Comparison of ENCODE assay signal across 7 mouse cellular contexts in the genomic region with DNA sequence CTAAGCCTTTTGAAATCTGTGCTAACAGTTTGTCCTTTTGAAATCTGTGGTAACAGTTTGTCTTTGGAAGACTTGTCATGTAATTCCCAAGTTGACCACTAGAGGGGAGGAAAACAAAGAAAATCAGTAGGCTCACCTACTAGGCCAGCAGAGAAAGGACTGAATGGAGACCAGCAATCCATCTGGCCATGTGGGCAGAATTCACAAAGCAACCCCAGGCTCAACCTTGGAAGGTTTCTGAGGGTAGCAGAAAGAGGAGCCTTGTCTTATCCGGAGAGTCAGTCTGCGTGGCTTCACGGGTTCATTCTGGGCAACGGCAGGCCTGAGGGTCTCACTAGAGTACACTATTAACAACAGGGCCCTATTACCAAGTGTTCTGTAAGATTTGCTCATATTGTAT.
A peak's percentile ranks its signal among the peaks of the same experiment; 100 is the strongest.
DNase-seq lines count a peak whose midpoint lies in the region; ATAC-seq and TF ChIP-seq lines count a peak whose summit lies in the region.

No protein-coding gene starts in this region.

- H3K27me3 ChIP-seq in hindbrain, embryonic 14.5 days (ENCODE audit: control insufficient read depth, insufficient read depth, low read length), result no peaks in the 10 kb centered on the region
- no peaks in the 10 kb centered on the region for H3K27me3 ChIP-seq in midbrain, embryonic 10.5 days (ENCODE audit: low read depth, poor library complexity, severe bottlenecking)

- H3K27ac ChIP-seq in cortical plate, adult 2 months (ENCODE audit: insufficient read depth, low read length), result no peak overlapping the region
- no peak overlapping the region for H3K27ac ChIP-seq in hindbrain, embryonic 14.5 days
- no peak overlapping the region for H3K27ac ChIP-seq in midbrain, embryonic 10.5 days (replicated peaks)

- H3K9me3 ChIP-seq in hindbrain, embryonic 14.5 days (ENCODE audit: control insufficient read depth, low read length), result no peaks in the 10 kb centered on the region
- no peaks in the 10 kb centered on the region for H3K9me3 ChIP-seq in midbrain, embryonic 10.5 days (replicated peaks)

- peak; percentile 5 to 21 for DNase-seq in left cerebral cortex, adult 18-20 months (ENCODE audit: low spot score in 2 of 2)
- DNase-seq in left cerebral cortex, postnatal 36 days (ENCODE audit: low spot score in 2 of 2), result no peak
- DNase-seq in adipocyte (ENCODE audit: low spot score), result peak; percentile 70
- DNase-seq in hindbrain, embryonic 14.5 days (ENCODE audit: low spot score), result peak; percentile 88
- peak; percentile 22 for DNase-seq in midbrain, embryonic 10.5 days (ENCODE audit: low spot score)
- DNase-seq in ovary, postnatal 10 days (ENCODE audit: low spot score), result no peak

- no peak for TF ChIP-seq POLR2A in cortical plate, adult 2 months (IDR thresholded peaks at IDR 0.05; ENCODE audit: extremely low read depth, insufficient read depth, low read length)

- intact Hi-C loops in left cerebral cortex, postnatal 36 days (cut with DNase I), result no loop called here

- H3K9ac ChIP-seq in hindbrain, embryonic 14.5 days, result no peak overlapping the region

- no peaks in the 10 kb centered on the region for H3K36me3 ChIP-seq in hindbrain, embryonic 14.5 days (replicated peaks; ENCODE audit: control insufficient read depth, insufficient read depth)
- H3K36me3 ChIP-seq in midbrain, embryonic 10.5 days, result no peaks in the 10 kb centered on the region

- H3K4me3 ChIP-seq in cortical plate, adult 2 months (ENCODE audit: insufficient read depth, low read length), result no peak overlapping the region
- no peak overlapping the region for H3K4me3 ChIP-seq in hindbrain, embryonic 14.5 days (replicated peaks; ENCODE audit: low read length)
- H3K4me3 ChIP-seq in midbrain, embryonic 10.5 days, result no peak overlapping the region

- peak; percentile 54 for TF ChIP-seq CTCF in cortical plate, adult 2 months (IDR thresholded peaks at IDR 0.05; ENCODE audit: extremely low read depth, insufficient read depth, low read length)

- H3K4me2 ChIP-seq in hindbrain, embryonic 14.5 days (replicated peaks), result no peak overlapping the region

- ATAC-seq in hindbrain, embryonic 14.5 days (ENCODE audit: low FRiP score), result peak; percentile 60; the same call in 1 of the 2 replicates

- 82% methylated on average over 4 of the region's 4 CpGs for WGBS in hindbrain, embryonic 14.5 days
- WGBS in midbrain, embryonic 10.5 days, result 84% methylated on average over 4 of the region's 4 CpGs

- no peaks in the 10 kb centered on the region for H3K4me1 ChIP-seq in cortical plate, adult 2 months (ENCODE audit: control insufficient read depth, insufficient read depth, low read length)
- H3K4me1 ChIP-seq in hindbrain, embryonic 14.5 days (replicated peaks; ENCODE audit: control insufficient read depth, insufficient read depth, low read length), result 0 out of 2 replicates have a peak, but pooled peaks cover 5% of the 10 kb centered on the region
- H3K4me1 ChIP-seq in midbrain, embryonic 10.5 days, result no peaks in the 10 kb centered on the region

Comparison
In these comparisons a context has a peak if more than half of its experiments do, and no peak if none do; other contexts are left out.
1. DNase-seq: peak in left cerebral cortex, adult 18-20 months (2 of 2), adipocyte (single experiment), hindbrain, embryonic 14.5 days (single experiment) and midbrain, embryonic 10.5 days (single experiment); none in left cerebral cortex, postnatal 36 days (0 of 2) and ovary, postnatal 10 days (single experiment).